ENCODE assay signal across 21 mouse cellular contexts in the genomic region with DNA sequence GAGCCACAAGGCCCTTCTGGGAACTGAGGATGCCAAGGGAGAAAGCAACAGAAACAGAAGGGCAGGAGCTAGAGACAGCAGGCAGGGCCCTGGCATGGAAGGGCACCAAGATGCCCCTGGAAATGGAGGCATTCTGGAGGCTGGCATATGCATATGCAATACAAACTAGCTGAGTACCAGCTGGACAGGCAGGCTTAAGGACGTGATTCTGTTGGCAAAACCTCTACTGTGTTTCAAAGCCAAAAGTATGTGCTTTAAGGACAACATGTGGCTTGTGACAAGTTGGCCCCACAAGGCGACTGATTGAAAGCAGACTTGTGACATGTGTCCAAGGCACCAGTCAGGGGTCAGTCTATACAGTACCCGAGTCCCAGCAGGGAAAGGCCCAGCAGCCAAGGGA. TPM values are rescaled to one million over a fixed set of nuclear protein-coding genes. Genes with fewer than 3 reads are reported as not detected.
A peak's percentile ranks its signal among the peaks of the same experiment; 100 is the strongest.
DNase-seq lines count a peak whose midpoint lies in the region; ATAC-seq and TF ChIP-seq lines count a peak whose summit lies in the region.
"Had no signal": no experiment of that assay in that cellular context is flagged by ENCODE, and none has a peak within 500 bp of the region (broad histone marks: within the 10 kb centered on the region; RNA-seq: fewer than 3 reads in every experiment).

No protein-coding gene starts in this region.

- peaks cover 9% of the 10 kb centered on the region; the same call in 1 of the 2 replicates for H3K4me1 ChIP-seq in midbrain, postnatal 0 days (ENCODE audit: insufficient read depth, low read length)
- H3K4me1 ChIP-seq in midbrain, embryonic 13.5 days (replicated peaks) = peaks cover 39% of the 10 kb centered on the region
- peaks cover 54% of the 10 kb centered on the region for H3K4me1 ChIP-seq in embryonic facial prominence, embryonic 10.5 days

- DNase-seq in adrenal gland, postnatal 10 days = peak; percentile 15
- no peak for DNase-seq in adrenal gland, postnatal 25 days
- DNase-seq in midbrain, postnatal 0 days (ENCODE audit: low spot score) = peak; percentile 65
- no peak for DNase-seq in embryonic facial prominence, embryonic 10.5 days (ENCODE audit: low spot score)
- DNase-seq in thymus, postnatal 36 days = no peak
- DNase-seq in ovary, postnatal 14 days (ENCODE audit: low spot score) = no peak
- no peak for DNase-seq in MN1 (ENCODE audit: low spot score)
- DNase-seq: adrenal gland, adult 2 months; heart, adult 11 months; kidney, postnatal 10 days; thymus, postnatal 25 days had no signal

- no peaks in the 10 kb centered on the region for H3K9me3 ChIP-seq in midbrain, postnatal 0 days (ENCODE audit: low read length)
- no peaks in the 10 kb centered on the region for H3K9me3 ChIP-seq in midbrain, embryonic 13.5 days
- no peaks in the 10 kb centered on the region for H3K9me3 ChIP-seq in embryonic facial prominence, embryonic 10.5 days
- H3K9me3 ChIP-seq: G1E; hindbrain, embryonic 10.5 days; intestine, embryonic 15.5 days; limb, embryonic 12.5 days; neural tube, embryonic 12.5 days had no signal

- no peak overlapping the region for H3K4me3 ChIP-seq in midbrain, postnatal 0 days (ENCODE audit: low read depth, low read length)
- H3K4me3 ChIP-seq in midbrain, embryonic 13.5 days (replicated peaks) = no peak overlapping the region
- no peak overlapping the region for H3K4me3 ChIP-seq in embryonic facial prominence, embryonic 10.5 days
- H3K4me3 ChIP-seq: hindbrain, embryonic 10.5 days; intestine, embryonic 15.5 days; layer of hippocampus, adult 2 months; limb, embryonic 12.5 days; neural tube, embryonic 12.5 days had no signal

- no peaks in the 10 kb centered on the region for H3K36me3 ChIP-seq in midbrain, postnatal 0 days (ENCODE audit: insufficient read depth, low read length)
- H3K36me3 ChIP-seq in midbrain, embryonic 13.5 days = no peaks in the 10 kb centered on the region
- H3K36me3 ChIP-seq in embryonic facial prominence, embryonic 10.5 days (replicated peaks) = no peaks in the 10 kb centered on the region
- H3K36me3 ChIP-seq: G1E; hindbrain, embryonic 10.5 days; intestine, embryonic 15.5 days; limb, embryonic 12.5 days; neural tube, embryonic 12.5 days had no signal

- H3K4me2 ChIP-seq in midbrain, postnatal 0 days (ENCODE audit: low read depth, low read length, poor library complexity, severe bottlenecking) = no peak overlapping the region
- no peak overlapping the region for H3K4me2 ChIP-seq in midbrain, embryonic 13.5 days (replicated peaks)
- H3K4me2 ChIP-seq: intestine, embryonic 15.5 days; limb, embryonic 12.5 days; neural tube, embryonic 12.5 days had no signal

- H3K27ac ChIP-seq in midbrain, postnatal 0 days (ENCODE audit: low read depth, low read length) = no peak overlapping the region
- H3K27ac ChIP-seq in midbrain, embryonic 13.5 days = no peak overlapping the region
- peak overlapping the region; percentile 25; the same call in 1 of the 2 replicates for H3K27ac ChIP-seq in embryonic facial prominence, embryonic 10.5 days (replicated peaks)
- H3K27ac ChIP-seq: hindbrain, embryonic 10.5 days; intestine, embryonic 15.5 days; layer of hippocampus, adult 2 months; limb, embryonic 12.5 days; liver, embryonic 14.5 days had no signal

- ATAC-seq in midbrain, postnatal 0 days (ENCODE audit: low FRiP score) = no peak
- no peak for ATAC-seq in midbrain, embryonic 13.5 days
- ATAC-seq: CD4-positive, CD25-positive, alpha-beta regulatory T cell, adult 4 months; intestine, embryonic 15.5 days had no signal

- no peak for TF ChIP-seq CTCF in midbrain, postnatal 0 days (IDR thresholded peaks at IDR 0.05)

- 67% methylated on average over 3 of the region's 3 CpGs for WGBS in midbrain, postnatal 0 days
- 69% methylated on average over 3 of the region's 3 CpGs for WGBS in midbrain, embryonic 13.5 days
- WGBS in embryonic facial prominence, embryonic 10.5 days = 43% methylated on average over 3 of the region's 3 CpGs

- H3K9ac ChIP-seq in midbrain, postnatal 0 days (replicated peaks; ENCODE audit: low read length, poor library complexity, severe bottlenecking) = no peak overlapping the region
- no peak overlapping the region for H3K9ac ChIP-seq in midbrain, embryonic 13.5 days (replicated peaks)
- H3K9ac ChIP-seq: intestine, embryonic 15.5 days; limb, embryonic 12.5 days; liver, embryonic 14.5 days; neural tube, embryonic 12.5 days had no signal

- H3K27me3 ChIP-seq in midbrain, postnatal 0 days (ENCODE audit: insufficient read depth, low read length) = no peaks in the 10 kb centered on the region
- H3K27me3 ChIP-seq in midbrain, embryonic 13.5 days = peaks cover 12% of the 10 kb centered on the region
- H3K27me3 ChIP-seq in embryonic facial prominence, embryonic 10.5 days (replicated peaks; ENCODE audit: low read depth, poor library complexity, severe bottlenecking) = peaks cover 26% of the 10 kb centered on the region
- H3K27me3 ChIP-seq: intestine, embryonic 15.5 days had no signal

RNA-seq across cellular contexts. Expression of a gene that starts 52.2 kb away (rescaled TPM):
- 10 to 100 TPM; 16.2 to 22.6 TPM for total RNA-seq in adrenal gland, postnatal 10 days (2021)
- total RNA-seq in adrenal gland, postnatal 25 days (2021) = 15.9 and 19.5 TPM in 2 replicates
- total RNA-seq in midbrain, postnatal 0 days (2014; rRNA removed) = 0.05 TPM in 1 of 2 replicates, not detected in the other
- polyA plus RNA-seq in midbrain, postnatal 0 days (2015; fragmentation: Nextera tagmentation; extraction: Ambion mirVana) = 0.05 TPM in 1 of 2 replicates, not detected in the other
- 0.09 and 0.15 TPM in 2 replicates for polyA plus RNA-seq in midbrain, embryonic 13.5 days (2015; fragmentation: Nextera tagmentation; extraction: Ambion mirVana)
- polyA plus RNA-seq in embryonic facial prominence, embryonic 10.5 days (2016; fragmentation: Nextera tagmentation; extraction: Ambion mirVana) = not detected in 2 replicates
- total RNA-seq: monocyte, adult 5-6 weeks had no signal
- polyA plus RNA-seq: CD4-positive, CD25-positive, alpha-beta regulatory T cell, adult 4 months; G1E; hindbrain, embryonic 10.5 days; limb, embryonic 12.5 days had no signal

Comparison
In these comparisons a context has a peak if more than half of its experiments do, and no peak if none do; other contexts are left out.
1. DNase-seq: peak in adrenal gland, postnatal 10 days (single experiment) and midbrain, postnatal 0 days (single experiment); none in adrenal gland, postnatal 25 days (single experiment), embryonic facial prominence, embryonic 10.5 days (single experiment), thymus, postnatal 36 days (0 of 2), ovary, postnatal 14 days (single experiment) and MN1 (single experiment).
2. RNA of a gene that starts 52.2 kb away (total RNA-seq): 16.2 to 22.6 TPM in adrenal gland, postnatal 10 days and 15.9 to 19.5 TPM in adrenal gland, postnatal 25 days; 0.05 TPM in midbrain, postnatal 0 days; every median in the first group is over 10 times any median in the second.